In the genomic region with DNA sequence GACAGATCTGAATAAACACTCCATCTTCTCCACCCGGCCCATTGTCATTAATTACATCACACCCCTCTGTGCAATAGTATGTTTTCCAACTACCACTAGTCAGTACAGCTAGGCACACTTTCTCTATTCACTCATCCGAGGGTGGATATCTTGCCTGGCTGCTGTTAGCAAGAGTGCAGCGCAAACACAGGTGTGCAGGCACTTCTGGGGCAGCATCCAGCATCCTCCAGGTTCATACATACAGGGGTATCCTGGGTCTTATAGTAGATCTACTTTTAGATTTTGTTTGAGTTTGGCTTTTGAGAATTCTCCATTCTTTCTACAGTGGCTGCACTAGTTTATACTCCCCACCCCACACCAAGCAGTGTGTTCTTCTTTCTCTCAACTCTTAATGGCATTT, we compare ENCODE assay signal across 31 mouse cellular contexts.
"Had no signal": no experiment of that assay in that cellular context is flagged by ENCODE, and none has a peak within 500 bp of the region (broad histone marks: within the 10 kb centered on the region; RNA-seq: fewer than 3 reads in every experiment).

No protein-coding gene starts in this region.

- H3K27me3 ChIP-seq: limb, embryonic 13.5 days; limb, embryonic 15.5 days; liver, embryonic 12.5 days; liver, embryonic 13.5 days; liver, embryonic 15.5 days; lung, embryonic 15.5 days; midbrain, embryonic 12.5 days; midbrain, embryonic 13.5 days; midbrain, embryonic 15.5 days had no signal

- H3K9me3 ChIP-seq: limb, embryonic 10.5 days; limb, embryonic 13.5 days; limb, embryonic 15.5 days; liver, embryonic 12.5 days; liver, embryonic 13.5 days; liver, embryonic 15.5 days; lung, embryonic 15.5 days; megakaryocyte, embryonic 14.5 days; midbrain, embryonic 10.5 days; midbrain, embryonic 12.5 days; midbrain, embryonic 13.5 days; midbrain, embryonic 15.5 days had no signal

- H3K4me1 ChIP-seq: limb, embryonic 15.5 days; liver, embryonic 12.5 days; liver, embryonic 13.5 days; liver, embryonic 15.5 days; midbrain, embryonic 12.5 days; midbrain, embryonic 13.5 days; midbrain, embryonic 15.5 days had no signal

- ATAC-seq: liver, embryonic 12.5 days; liver, postnatal 0 days; lung, postnatal 0 days; midbrain, embryonic 13.5 days; midbrain, embryonic 15.5 days; midbrain, embryonic 16.5 days had no signal

- H3K27ac ChIP-seq: limb, embryonic 10.5 days; limb, embryonic 12.5 days; limb, embryonic 13.5 days; limb, embryonic 15.5 days; liver, embryonic 12.5 days; liver, embryonic 13.5 days; liver, embryonic 14.5 days; liver, embryonic 15.5 days; lung, embryonic 15.5 days; macrophage; midbrain, embryonic 10.5 days; midbrain, embryonic 12.5 days; midbrain, embryonic 13.5 days; midbrain, embryonic 15.5 days had no signal

- H3K36me3 ChIP-seq: limb, embryonic 10.5 days; limb, embryonic 12.5 days; limb, embryonic 13.5 days; limb, embryonic 15.5 days; liver, embryonic 12.5 days; liver, embryonic 13.5 days; liver, embryonic 15.5 days; lung, embryonic 15.5 days; midbrain, embryonic 10.5 days; midbrain, embryonic 12.5 days; midbrain, embryonic 13.5 days; midbrain, embryonic 15.5 days had no signal

- H3K4me2 ChIP-seq: limb, embryonic 12.5 days; limb, embryonic 13.5 days; limb, embryonic 15.5 days; liver, embryonic 11.5 days; liver, embryonic 12.5 days; liver, embryonic 13.5 days; liver, embryonic 15.5 days; lung, embryonic 14.5 days; lung, embryonic 15.5 days; midbrain, embryonic 11.5 days; midbrain, embryonic 12.5 days; midbrain, embryonic 13.5 days; midbrain, embryonic 15.5 days had no signal

- H3K9ac ChIP-seq: limb, embryonic 12.5 days; limb, embryonic 13.5 days; limb, embryonic 15.5 days; liver, embryonic 12.5 days; liver, embryonic 13.5 days; liver, embryonic 14.5 days; liver, embryonic 15.5 days; liver, postnatal 0 days; lung, embryonic 14.5 days; lung, embryonic 15.5 days; midbrain, embryonic 12.5 days; midbrain, embryonic 13.5 days; midbrain, embryonic 15.5 days had no signal

- DNase-seq: left cerebral cortex, postnatal 4 days; liver; liver, embryonic 13.5 days; liver, postnatal 0 days; lung, adult 18-20 months; lung, adult 2 months; lung, postnatal 10 days; lung, postnatal 14 days; lung, postnatal 36 days; lung, postnatal 4 days; midbrain, embryonic 14.5 days had no signal

- H3K4me3 ChIP-seq: limb, embryonic 10.5 days; limb, embryonic 12.5 days; limb, embryonic 13.5 days; limb, embryonic 15.5 days; liver, embryonic 12.5 days; liver, embryonic 13.5 days; liver, embryonic 15.5 days; lung, embryonic 15.5 days; megakaryocyte, embryonic 14.5 days; midbrain, embryonic 10.5 days; midbrain, embryonic 12.5 days; midbrain, embryonic 13.5 days; midbrain, embryonic 15.5 days; myocyte had no signal
